Mouse (Mus musculus): ENCODE measurements around the gene Hyal6.
A peak's percentile ranks its signal among the peaks of the same experiment; 100 is the strongest.

Hyal6 gene

GRCm38 (mm10) chr6:24732945-24733344 is at the start of gene Hyal6:
Gene Hyal6, plus strand, starts transcription at chr6:24733245.
- no peak for DNase-seq (ENCODE audit: low read depth)

GRCm38 (mm10) chr6:24687871-24688270 is 45.2 kb upstream of the Hyal6 start:
- no peak for DNase-seq (ENCODE audit: low read depth)

- DNase-seq (ENCODE audit: low read depth), result no peak
These were observed 38.3 kb upstream of the Hyal6 start for GRCm38 (mm10) chr6:24694455-24695410.

GRCm38 (mm10) chr6:24696117-24696516 is 36.9 kb upstream of the Hyal6 start:
- DNase-seq (ENCODE audit: low read depth), result no peak

- no peak for DNase-seq (ENCODE audit: low read depth)
These were observed 35.8 kb upstream of the Hyal6 start for GRCm38 (mm10) chr6:24697216-24697615.

GRCm38 (mm10) chr6:24707090-24707489 is 26.0 kb upstream of the Hyal6 start:
- no peak for DNase-seq (ENCODE audit: low read depth)

- no peak for DNase-seq (ENCODE audit: low read depth)
These were observed 25.5 kb upstream of the Hyal6 start for GRCm38 (mm10) chr6:24707499-24707898.

GRCm38 (mm10) chr6:24721317-24722099 is 11.5 kb upstream of the Hyal6 start:
- peak; percentile 36 for DNase-seq (ENCODE audit: low read depth)

- no peak for DNase-seq (ENCODE audit: low read depth)
These were observed 4.9 kb upstream of the Hyal6 start for GRCm38 (mm10) chr6:24728130-24728529.

GRCm38 (mm10) chr6:24734565-24734964 is 1.5 kb downstream of the Hyal6 start:
- no peak for DNase-seq (ENCODE audit: low read depth)

GRCm38 (mm10) chr6:24748029-24748428 is 15.0 kb downstream of the Hyal6 start, which contains the start of gene Hyal4:
Gene Hyal4, plus strand, starts transcription at chr6:24748329.
- no peak for DNase-seq (ENCODE audit: low read depth)

- no peak for DNase-seq (ENCODE audit: low read depth)
These were observed 26.2 kb downstream of the Hyal6 start for GRCm38 (mm10) chr6:24759281-24759680.

- no peak for DNase-seq (ENCODE audit: low read depth)
These were observed 33.2 kb downstream of the Hyal6 start for GRCm38 (mm10) chr6:24766261-24766660.

GRCm38 (mm10) chr6:24779182-24779581 is 46.1 kb downstream of the Hyal6 start:
- no peak for DNase-seq (ENCODE audit: low read depth)

- DNase-seq (ENCODE audit: low read depth), result no peak
These were observed 57.8 kb downstream of the Hyal6 start, which contains the start of gene Spam1 for GRCm38 (mm10) chr6:24790888-24791287. Gene Spam1, plus strand, starts transcription at chr6:24791188.

All from naive thymus-derived CD4-positive, alpha-beta T cell, adult 2 months (primary cell).